Mouse (Mus musculus) ES-Bruce4 (cell line): ENCODE results near the gene Tbk1.

Experiments used
- CTCF ChIP-seq: IDR thresholded peaks from one replicate; pipeline ENCODE4 v1.8.1; 2011; ENCODE audit warnings: low read depth, low read length
- EP300 ChIP-seq: IDR thresholded peaks from 2 replicates; pipeline ENCODE4 v1.6.1; 2011; ENCODE audit warnings: low read depth, low read length; ENCODE audit not compliant: insufficient read depth
- POLR2A ChIP-seq: IDR thresholded peaks from one replicate; pipeline ENCODE4 v1.8.1; 2011; ENCODE audit warnings: low read length; ENCODE audit not compliant: insufficient read depth

- TF ChIP-seq POLR2A (no peak), CTCF (no peak), EP300 (no peak)
Measured at GRCm38 (mm10) chr10:121558231-121558630, 28.4 kb downstream of the Tbk1 start.
